In the genomic region with DNA sequence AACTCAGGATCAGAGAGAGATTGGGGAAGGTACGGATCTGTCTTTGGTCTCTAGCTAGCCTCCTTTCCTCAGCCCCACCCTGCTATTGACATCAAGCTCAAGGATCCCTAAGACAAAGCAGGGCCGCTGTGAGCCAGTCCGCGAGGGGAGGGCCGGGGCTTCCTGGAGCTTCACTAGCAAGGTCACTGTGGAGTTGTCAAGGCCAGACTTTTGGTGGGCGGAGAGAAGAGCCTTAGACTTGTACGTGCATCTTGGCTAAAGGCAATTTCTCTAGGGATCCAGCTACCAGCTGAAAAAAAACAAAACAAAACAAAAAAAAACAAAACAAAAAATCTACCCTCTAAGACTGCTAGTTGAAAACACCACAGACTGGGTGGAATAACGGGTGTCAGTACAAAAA, we compare ENCODE assay signal across 9 mouse cellular contexts. TPM values are rescaled to one million over a fixed set of nuclear protein-coding genes. Genes with fewer than 3 reads are reported as not detected.
DNase-seq lines count a peak whose midpoint lies in the region; ATAC-seq and TF ChIP-seq lines count a peak whose summit lies in the region.
"Had no signal": no experiment of that assay in that cellular context is flagged by ENCODE, and none has a peak within 500 bp of the region (broad histone marks: within the 10 kb centered on the region; RNA-seq: fewer than 3 reads in every experiment).

No protein-coding gene starts in this region.

- TF ChIP-seq CTCF in hindbrain, postnatal 0 days (IDR thresholded peaks at IDR 0.05; ENCODE audit: low read depth) = no peak

- no peak for DNase-seq in lung, postnatal 25 days (ENCODE audit: low spot score)
- DNase-seq in forebrain, embryonic 14.5 days (ENCODE audit: low spot score) = peak; percentile 18
- DNase-seq in hindbrain, postnatal 0 days (ENCODE audit: low spot score) = no peak
- DNase-seq in yolk sac, embryonic 10.5 days (ENCODE audit: low spot score) = peak; percentile 16
- DNase-seq in right cerebral cortex, adult 2 months (ENCODE audit: low spot score in 2 of 2) = no peak

- 4% methylated on average over 8 of the region's 8 CpGs for WGBS in lung, embryonic 16.5 days
- 4% methylated on average over 8 of the region's 8 CpGs for WGBS in forebrain, embryonic 14.5 days
- WGBS in hindbrain, postnatal 0 days = 7% methylated on average over 8 of the region's 8 CpGs
- WGBS in liver, embryonic 16.5 days (ENCODE audit: insufficient replicate concordance) = 5% methylated on average over 8 of the region's 8 CpGs

- H3K4me3 ChIP-seq in lung, embryonic 16.5 days (ENCODE audit: low read length) = no peak overlapping the region
- H3K4me3 ChIP-seq in forebrain, embryonic 14.5 days (ENCODE audit: low read depth, low read length) = no peak overlapping the region; the same call in 1 of the 2 replicates
- H3K4me3 ChIP-seq in hindbrain, postnatal 0 days (ENCODE audit: low read length) = no peak overlapping the region
- H3K4me3 ChIP-seq in liver, embryonic 16.5 days (ENCODE audit: low read depth, low read length) = no peak overlapping the region

- no peaks in the 10 kb centered on the region for H3K9me3 ChIP-seq in lung, embryonic 16.5 days (ENCODE audit: control insufficient read depth, low read length)
- H3K9me3 ChIP-seq in forebrain, embryonic 14.5 days (replicated peaks; ENCODE audit: control insufficient read depth, low read length) = no peaks in the 10 kb centered on the region
- H3K9me3 ChIP-seq in hindbrain, postnatal 0 days (ENCODE audit: low read length) = no peaks in the 10 kb centered on the region
- no peaks in the 10 kb centered on the region for H3K9me3 ChIP-seq in liver, embryonic 16.5 days (replicated peaks; ENCODE audit: control insufficient read depth, low read length)

- H3K4me1 ChIP-seq in lung, embryonic 16.5 days (replicated peaks; ENCODE audit: control insufficient read depth, insufficient read depth, low read length) = peaks cover 5% of the 10 kb centered on the region; the same call in 1 of the 2 replicates
- peaks cover 4% of the 10 kb centered on the region; the same call in 1 of the 2 replicates for H3K4me1 ChIP-seq in forebrain, embryonic 14.5 days (ENCODE audit: control insufficient read depth, insufficient read depth, low read length)
- H3K4me1 ChIP-seq in hindbrain, postnatal 0 days (ENCODE audit: insufficient read depth, low read length) = peaks cover 4% of the 10 kb centered on the region; the same call in 1 of the 2 replicates
- H3K4me1 ChIP-seq in liver, embryonic 16.5 days (ENCODE audit: control insufficient read depth, low read depth, low read length) = peaks cover 4% of the 10 kb centered on the region

- ATAC-seq in lung, embryonic 16.5 days (ENCODE audit: low read depth) = 0 out of 2 replicates have a peak, but pooled peaks have one; percentile 23
- no peak for ATAC-seq in forebrain, embryonic 14.5 days
- ATAC-seq in hindbrain, postnatal 0 days = no peak
- ATAC-seq in liver, embryonic 16.5 days (ENCODE audit: low read depth) = no peak
- ATAC-seq in cerebellum, adult (ENCODE audit: insufficient number of reproducible peaks, low FRiP score, low TSS enrichment) = no peak
- ATAC-seq: Patski had no signal

- peak overlapping the region; percentile 61 for H3K4me2 ChIP-seq in lung, embryonic 16.5 days (ENCODE audit: low read depth, low read length)
- H3K4me2 ChIP-seq in forebrain, embryonic 14.5 days (ENCODE audit: low read length) = peak overlapping the region; percentile 46; the same call in 1 of the 2 replicates
- peak overlapping the region; percentile 51; the same call in 1 of the 2 replicates for H3K4me2 ChIP-seq in hindbrain, postnatal 0 days (ENCODE audit: low read depth, low read length)
- peak overlapping the region; percentile 72; the same call in 1 of the 2 replicates for H3K4me2 ChIP-seq in liver, embryonic 16.5 days (ENCODE audit: low read depth, low read length)

- H3K27me3 ChIP-seq in lung, embryonic 16.5 days (ENCODE audit: control insufficient read depth, insufficient read depth, low read depth, low read length) = peaks cover 21% of the 10 kb centered on the region
- H3K27me3 ChIP-seq in forebrain, embryonic 14.5 days (replicated peaks; ENCODE audit: control insufficient read depth, insufficient read depth, low read length) = peaks cover 57% of the 10 kb centered on the region
- peaks cover 44% of the 10 kb centered on the region for H3K27me3 ChIP-seq in hindbrain, postnatal 0 days (ENCODE audit: insufficient read depth, low read length)
- peaks cover 44% of the 10 kb centered on the region for H3K27me3 ChIP-seq in liver, embryonic 16.5 days (ENCODE audit: control insufficient read depth, insufficient read depth, low read depth, low read length)
- H3K27me3 ChIP-seq: Patski had no signal

- no peaks in the 10 kb centered on the region for H3K36me3 ChIP-seq in lung, embryonic 16.5 days (ENCODE audit: control insufficient read depth, insufficient read depth, low read length)
- H3K36me3 ChIP-seq in forebrain, embryonic 14.5 days (ENCODE audit: control insufficient read depth, insufficient read depth, low read length) = no peaks in the 10 kb centered on the region
- no peaks in the 10 kb centered on the region for H3K36me3 ChIP-seq in hindbrain, postnatal 0 days (ENCODE audit: insufficient read depth, low read length)
- no peaks in the 10 kb centered on the region for H3K36me3 ChIP-seq in liver, embryonic 16.5 days (ENCODE audit: control insufficient read depth, insufficient read depth)

- H3K9ac ChIP-seq in lung, embryonic 16.5 days (ENCODE audit: low read length) = no peak overlapping the region
- H3K9ac ChIP-seq in forebrain, embryonic 14.5 days (ENCODE audit: low read length) = no peak overlapping the region
- H3K9ac ChIP-seq in hindbrain, postnatal 0 days (replicated peaks; ENCODE audit: low read length) = no peak overlapping the region
- H3K9ac ChIP-seq in liver, embryonic 16.5 days (ENCODE audit: low read depth, low read length) = no peak overlapping the region

- H3K27ac ChIP-seq in lung, embryonic 16.5 days (ENCODE audit: low read length) = peak overlapping the region; percentile 69
- H3K27ac ChIP-seq in forebrain, embryonic 14.5 days (ENCODE audit: low read depth, low read length) = no peak overlapping the region
- no peak overlapping the region for H3K27ac ChIP-seq in hindbrain, postnatal 0 days
- no peak overlapping the region for H3K27ac ChIP-seq in liver, embryonic 16.5 days (ENCODE audit: low read length)

RNA-seq across cellular contexts. Expression of gene Pde8a, which starts 1.6 kb away (rescaled TPM):
- polyA plus RNA-seq in lung, embryonic 16.5 days (2015; fragmentation: Nextera tagmentation; extraction: Ambion mirVana) = 2.6 and 2.9 TPM in 2 replicates
- 1.5 and 1.7 TPM in 2 replicates for polyA plus RNA-seq in forebrain, embryonic 14.5 days (2014; fragmentation: Nextera tagmentation; extraction: Ambion mirVana)
- 2.1 and 4.5 TPM in 2 replicates for total RNA-seq in hindbrain, postnatal 0 days (2014; rRNA removed)
- 1.8 and 1.9 TPM in 2 replicates for polyA plus RNA-seq in hindbrain, postnatal 0 days (2015; fragmentation: Nextera tagmentation; extraction: Ambion mirVana)
- 1.1 and 1.2 TPM in 2 replicates for polyA plus RNA-seq in liver, embryonic 16.5 days (2015; fragmentation: Nextera tagmentation; extraction: Ambion mirVana)

Comparison
In these comparisons a context has a peak if more than half of its experiments do, and no peak if none do; other contexts are left out.
1. DNase-seq: peak in forebrain, embryonic 14.5 days (single experiment) and yolk sac, embryonic 10.5 days (single experiment); none in lung, postnatal 25 days (single experiment), hindbrain, postnatal 0 days (single experiment) and right cerebral cortex, adult 2 months (0 of 2).
2. Peak in every context shown above with its lines, with median percentiles within 50 percentile points of each other: H3K4me2 ChIP-seq.